Mouse (Mus musculus): ENCODE results near the gene Pla2g15.

The Pla2g15 gene

DNA sequence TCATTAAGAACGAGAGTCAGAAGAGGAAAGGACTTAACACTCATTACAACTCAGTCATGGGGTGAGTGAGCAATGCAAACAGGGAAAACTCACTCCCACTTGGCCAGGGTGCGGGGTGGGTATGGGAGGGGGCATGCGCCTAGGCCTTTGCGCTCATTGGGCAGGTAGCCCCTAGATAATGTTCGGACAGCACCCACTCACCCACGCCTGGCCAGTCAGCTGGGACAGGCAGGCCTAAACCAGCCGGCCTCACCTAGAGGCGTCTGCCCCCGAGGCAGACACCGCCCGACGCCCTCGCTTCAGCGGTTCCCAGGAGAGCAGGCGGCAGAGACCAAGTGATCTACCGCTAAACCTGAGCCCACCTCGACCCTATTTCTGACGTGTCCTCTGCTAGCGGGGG lies 14.5 kb upstream of the Pla2g15 start:
- DNase-seq (ENCODE audit: low spot score) = peak; percentile 21

DNA sequence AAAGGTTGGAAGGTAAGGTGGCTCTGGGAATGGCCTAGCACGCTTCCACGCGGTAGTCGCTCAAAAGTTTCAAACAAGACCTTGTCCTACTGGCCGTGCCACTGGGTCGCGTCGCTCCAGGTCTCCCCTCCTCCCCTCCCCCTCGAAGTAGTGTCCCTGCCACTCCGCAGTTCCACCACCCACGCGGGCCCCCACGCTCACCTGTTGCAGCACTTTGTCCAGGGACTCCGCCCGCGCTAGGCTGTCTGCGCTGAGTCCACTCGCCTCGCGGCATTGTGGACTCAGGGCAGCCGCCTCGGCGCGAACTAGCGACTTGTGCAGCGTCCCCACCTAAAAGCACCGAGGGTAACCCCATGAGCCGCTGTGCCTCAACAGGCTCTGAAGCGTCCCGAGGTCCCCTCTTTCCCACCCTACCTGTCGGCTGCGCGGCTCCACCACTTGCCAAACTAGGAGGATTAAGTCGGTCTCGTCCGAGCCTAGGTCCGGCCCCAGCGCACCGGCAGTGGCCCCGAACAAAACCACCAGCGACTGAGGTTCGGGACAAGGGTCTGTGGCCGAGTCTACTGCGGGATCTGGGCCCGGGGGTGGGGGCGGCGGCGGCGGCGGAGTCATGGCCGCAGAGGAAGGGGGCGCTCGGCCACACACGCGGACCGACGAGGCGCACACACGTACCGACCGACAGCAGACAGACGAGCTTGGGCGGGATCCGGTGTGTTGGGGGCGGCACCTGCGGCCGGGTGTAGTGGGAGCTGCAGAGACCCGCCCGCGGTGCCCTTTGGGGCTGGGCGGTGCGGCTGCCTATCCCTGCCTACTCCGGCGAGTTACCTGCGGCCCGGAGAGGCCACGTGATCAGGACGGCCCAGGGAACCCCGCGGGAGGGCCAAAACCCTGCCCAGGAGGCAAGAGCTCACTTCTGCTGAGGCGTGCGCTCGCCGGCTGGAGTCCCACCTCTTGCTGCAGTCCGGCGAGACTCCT lies 13.8 kb upstream of the Pla2g15 start, which contains the start of gene Esrp2:
Gene Esrp2 (minus strand): TSS at position 819 of the 975 bp plus-strand sequence.
- DNase-seq (ENCODE audit: low spot score) = peak; percentile 26

DNA sequence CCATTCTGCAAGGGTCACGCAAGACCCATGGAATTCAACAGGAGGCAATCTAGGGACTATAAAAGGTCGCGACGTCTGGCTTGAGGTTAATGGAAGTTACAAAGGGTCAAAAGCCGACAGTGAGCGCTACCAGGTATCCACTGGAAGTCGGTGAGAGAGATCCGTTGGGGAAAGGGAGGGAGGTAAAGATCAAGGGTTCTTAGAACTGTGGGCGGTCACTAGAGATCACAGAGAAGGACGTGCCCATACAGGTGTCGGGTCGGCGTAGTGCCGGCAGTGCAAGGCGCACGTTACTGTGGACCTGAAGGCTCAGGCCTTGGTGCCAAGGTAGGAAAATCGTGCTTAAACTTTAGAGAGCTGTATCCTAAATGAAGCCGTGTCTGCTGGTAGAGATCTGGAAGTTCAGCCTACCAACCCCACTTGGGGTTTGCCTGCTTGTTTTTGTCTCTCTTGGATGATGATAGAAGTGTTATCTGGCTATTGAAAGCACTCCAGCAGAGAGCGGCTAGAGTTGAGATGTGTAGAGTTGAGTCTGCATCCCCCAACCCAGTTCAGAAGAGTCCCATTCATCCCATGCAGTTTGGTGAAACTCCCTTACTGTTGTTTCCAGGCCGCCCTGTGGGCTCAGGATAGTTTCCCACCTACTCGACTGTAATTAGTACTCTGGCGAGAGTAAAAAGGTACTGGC lies 12.8 kb upstream of the Pla2g15 start:
- DNase-seq (ENCODE audit: low spot score) = peak; percentile 10

GRCm38 (mm10) chr8:106137906-106138477 lies 12.2 kb upstream of the Pla2g15 start:
- peak; percentile 51 for DNase-seq (ENCODE audit: low spot score)

DNA sequence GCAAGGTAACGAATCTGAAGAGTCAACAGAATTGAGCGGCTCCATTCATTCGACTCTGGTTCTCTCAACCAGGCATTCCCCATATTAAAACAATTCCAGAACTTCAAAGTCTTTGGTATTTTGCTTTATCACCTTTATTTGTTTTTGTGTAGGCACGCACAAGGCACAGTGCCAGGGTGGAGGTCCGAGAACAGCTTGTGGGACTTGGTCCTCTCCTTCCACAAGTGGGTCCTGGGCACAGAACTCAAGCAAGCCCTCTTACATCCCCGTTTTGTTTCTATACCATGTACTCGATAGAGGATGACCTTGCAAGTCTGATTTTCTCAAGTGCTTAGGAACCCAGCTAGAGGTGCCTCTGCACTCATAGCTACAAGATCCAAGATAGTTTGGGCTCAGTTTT lies 11.6 kb upstream of the Pla2g15 start:
- no peak for DNase-seq (ENCODE audit: low spot score)

DNA sequence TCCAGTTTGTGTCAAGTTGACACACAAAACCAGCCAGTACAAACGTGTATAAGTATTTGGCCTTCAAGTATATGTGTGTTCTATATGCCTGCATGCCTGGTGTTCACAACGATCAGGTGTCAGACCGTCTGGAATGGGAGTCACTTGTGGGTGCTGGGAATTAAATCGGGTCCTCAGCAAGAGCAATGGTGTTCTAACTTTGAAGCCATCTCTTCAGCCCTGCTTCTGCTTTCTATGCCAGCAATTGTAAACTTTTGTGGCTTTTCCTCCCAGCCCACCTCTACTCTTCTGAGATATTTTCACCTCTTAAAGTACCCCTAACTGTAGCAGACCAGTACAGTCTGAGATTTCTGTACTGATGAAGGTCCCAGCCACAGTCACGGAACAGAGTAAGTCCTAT lies 10.0 kb upstream of the Pla2g15 start:
- DNase-seq (ENCODE audit: low spot score) = no peak

GRCm38 (mm10) chr8:106140769-106141168 lies 9.4 kb upstream of the Pla2g15 start:
- peak; percentile 96 for DNase-seq (ENCODE audit: low spot score)

DNA sequence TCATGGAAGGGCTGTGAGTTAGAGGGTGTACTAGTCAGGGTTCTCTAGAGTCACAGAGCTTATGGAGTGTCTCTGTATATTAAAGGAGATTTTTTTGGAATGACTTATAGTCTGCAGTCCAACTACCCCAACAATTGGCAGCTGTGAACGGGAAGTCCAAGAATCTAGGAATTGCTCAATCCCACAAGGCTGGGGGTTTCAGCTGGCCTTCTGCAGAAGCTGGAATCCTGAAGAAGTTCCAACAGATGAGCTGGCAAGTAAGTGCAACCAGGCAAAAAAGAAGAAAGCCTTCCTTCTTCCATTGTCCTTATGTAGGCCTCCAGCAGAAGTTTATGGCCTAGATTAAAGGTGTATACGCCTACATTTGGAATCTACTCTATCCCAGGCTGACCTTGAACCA lies 4.9 kb upstream of the Pla2g15 start:
- DNase-seq (ENCODE audit: low spot score) = no peak

DNA sequence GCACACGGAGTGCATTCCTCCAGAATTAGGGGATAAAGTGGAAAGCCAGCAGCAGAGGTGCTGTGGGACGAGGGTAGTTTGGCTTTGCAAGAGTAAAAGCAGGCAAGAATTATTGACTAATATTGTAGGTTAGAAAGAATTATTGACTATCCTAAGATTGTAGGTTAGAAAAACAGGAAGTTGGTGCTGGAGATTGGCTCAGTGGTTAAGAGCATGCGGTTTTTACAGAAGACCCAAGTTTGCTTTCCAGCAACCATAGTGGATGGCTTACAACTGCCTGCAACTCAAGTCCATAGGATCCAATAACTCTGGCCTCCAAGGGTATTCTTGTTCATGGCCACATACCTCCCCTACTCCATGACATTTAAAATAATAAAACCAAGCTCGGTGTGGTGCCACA lies 4.2 kb upstream of the Pla2g15 start:
- no peak for DNase-seq (ENCODE audit: low spot score)

DNA sequence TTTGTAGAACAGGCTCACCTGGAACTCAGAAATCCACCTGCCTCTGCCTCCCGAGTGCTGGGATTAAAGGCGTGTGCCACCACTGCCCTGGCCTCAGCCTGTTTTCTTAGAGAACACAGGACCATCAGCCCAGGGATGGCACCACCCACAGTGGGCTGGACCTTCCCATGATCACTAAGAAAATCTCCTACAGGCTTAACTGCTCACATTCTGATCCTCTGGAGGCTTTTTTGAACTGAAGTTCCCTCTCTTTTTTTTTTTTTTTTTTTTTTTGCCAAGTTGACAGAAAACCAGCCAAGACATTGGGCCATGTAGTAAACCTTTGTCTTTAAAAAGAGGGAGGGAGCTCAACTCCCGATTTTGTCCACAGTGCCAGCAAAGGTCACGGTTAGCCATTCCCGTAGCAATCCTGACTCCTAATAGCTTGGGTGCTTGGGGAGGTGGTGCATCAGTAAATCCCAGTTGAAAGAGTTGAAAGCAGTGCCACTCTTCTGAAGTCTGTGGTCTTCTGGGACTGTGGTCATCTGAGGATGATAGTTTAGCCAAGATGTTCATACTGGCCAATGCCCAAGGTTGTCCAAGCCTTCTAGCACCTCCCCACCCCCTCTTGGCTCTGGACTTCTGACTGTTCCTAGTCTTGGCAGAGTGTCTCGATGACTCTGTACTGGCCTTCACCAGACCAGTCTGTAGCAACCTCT lies 2.2 kb upstream of the Pla2g15 start:
- DNase-seq (ENCODE audit: low spot score) = no peak

DNA sequence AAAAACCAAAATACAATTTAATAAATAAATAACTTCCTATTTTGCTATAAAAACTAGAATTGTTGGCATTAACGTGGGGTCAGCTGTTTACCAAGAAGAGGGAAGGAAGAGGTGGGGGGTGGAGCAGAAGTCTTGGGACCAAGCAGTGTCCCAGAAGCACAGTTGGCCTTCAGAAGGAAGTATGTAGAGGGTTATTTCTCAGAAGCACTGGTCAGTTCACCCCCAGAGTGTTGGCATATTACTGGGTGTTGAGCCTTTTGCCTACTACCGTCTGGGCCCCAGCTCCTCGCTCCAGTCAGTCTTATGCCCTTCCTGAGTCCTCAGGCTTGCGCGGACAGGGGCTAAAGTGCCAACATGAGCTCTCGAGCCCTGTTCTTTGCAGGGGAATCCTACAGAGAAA lies 1.2 kb upstream of the Pla2g15 start:
- no peak for DNase-seq (ENCODE audit: low spot score)

DNA sequence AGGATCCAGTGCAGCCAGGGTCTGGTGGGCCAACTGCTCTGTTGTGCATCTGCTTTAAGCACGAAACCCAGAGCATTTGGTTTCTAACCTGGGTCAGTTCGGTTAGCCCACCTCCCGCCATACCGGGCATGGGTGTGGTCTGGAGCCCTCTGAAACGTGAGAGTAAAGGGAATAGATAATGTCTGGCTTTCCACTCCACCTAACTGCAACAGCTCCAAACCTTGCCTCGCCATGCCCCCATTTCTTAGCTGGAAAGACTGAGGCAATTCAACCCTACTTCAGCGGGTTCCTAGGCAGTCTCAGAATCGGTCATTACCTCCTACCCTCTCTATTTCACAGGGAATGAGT lies 428 bp downstream of the Pla2g15 start:
- peak; percentile 10 for DNase-seq (ENCODE audit: low spot score)

DNA sequence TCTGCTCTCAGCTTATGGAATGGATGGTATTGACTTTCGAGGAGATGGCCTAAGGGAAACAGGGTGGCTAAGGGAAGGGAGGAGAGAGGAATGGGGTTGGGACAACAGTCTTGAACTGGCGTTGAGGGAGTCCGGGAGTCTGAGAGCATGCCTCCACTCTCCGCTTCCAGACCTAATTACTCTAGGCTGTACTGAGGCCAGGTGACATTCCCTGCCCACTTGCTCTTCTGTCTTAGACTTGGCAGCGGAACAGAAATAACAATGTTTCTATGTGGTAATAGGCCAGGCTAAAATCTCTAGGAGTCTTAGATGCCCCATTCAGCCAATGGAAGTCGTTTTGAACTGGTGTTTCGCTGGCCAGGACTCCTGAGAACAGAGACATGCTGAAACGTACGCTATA lies 842 bp downstream of the Pla2g15 start:
- DNase-seq (ENCODE audit: low spot score) = no peak

- no peak for DNase-seq (ENCODE audit: low spot score)
These were observed 2.7 kb downstream of the Pla2g15 start for GRCm38 (mm10) chr8:106152876-106153275.

DNA sequence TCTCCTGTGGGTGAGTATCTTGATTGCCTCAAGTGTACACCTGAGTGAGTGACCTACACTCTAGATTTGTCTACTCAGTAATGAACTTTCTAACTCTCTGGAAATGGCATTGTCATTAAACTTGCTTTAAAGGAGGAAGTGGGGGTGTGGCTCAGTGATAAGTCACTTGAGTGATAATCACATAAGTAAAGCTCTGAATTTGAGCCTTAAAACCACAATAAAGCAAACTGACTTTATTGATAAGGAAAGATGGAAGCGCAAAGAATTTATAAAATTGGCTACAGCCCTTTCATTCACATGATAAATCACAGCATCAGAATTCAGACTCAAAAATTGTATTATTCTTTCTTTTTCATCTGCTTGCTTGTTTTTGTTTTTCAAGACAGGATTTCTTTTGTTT lies 7.2 kb downstream of the Pla2g15 start:
- no peak for DNase-seq (ENCODE audit: low spot score)

GRCm38 (mm10) chr8:106158381-106158780 lies 8.2 kb downstream of the Pla2g15 start:
- DNase-seq (ENCODE audit: low spot score) = no peak

DNA sequence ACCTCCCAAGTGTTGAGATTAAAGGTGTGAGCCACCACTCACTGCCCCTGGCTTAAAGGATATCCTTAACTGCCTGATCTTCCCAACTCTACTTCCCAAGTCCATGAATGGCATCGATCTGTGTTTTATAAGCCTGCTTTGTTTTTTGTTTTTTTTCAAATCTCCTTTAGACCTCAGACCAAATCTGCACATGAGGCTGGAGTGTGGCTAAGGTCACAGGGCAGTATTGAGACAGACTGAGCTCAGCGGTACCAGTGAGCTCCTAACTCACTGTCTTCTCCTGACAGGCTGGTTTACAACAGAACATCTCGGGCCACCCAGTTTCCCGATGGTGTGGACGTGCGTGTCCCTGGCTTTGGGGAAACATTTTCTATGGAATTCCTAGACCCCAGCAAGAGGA lies 9.7 kb downstream of the Pla2g15 start:
- DNase-seq (ENCODE audit: low spot score) = no peak

DNA sequence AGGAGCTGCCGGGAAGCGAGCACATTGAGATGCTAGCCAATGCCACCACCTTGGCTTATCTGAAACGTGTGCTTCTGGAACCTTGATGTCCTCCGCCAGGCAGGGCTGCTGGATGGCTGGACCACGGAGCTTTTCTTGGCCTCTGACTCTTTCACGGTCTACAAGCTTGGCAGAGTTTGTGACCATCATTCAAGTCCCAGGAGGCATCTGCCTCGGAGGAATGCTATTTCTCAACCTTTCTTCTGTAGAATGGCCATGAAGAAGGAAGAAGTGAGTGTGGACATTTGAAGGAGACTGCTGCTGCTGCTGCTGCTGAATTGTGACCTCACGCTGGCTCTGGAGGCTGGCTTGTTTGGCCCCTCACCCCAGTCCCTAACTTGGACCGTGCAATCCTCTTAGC lies 13.1 kb downstream of the Pla2g15 start:
- no peak for DNase-seq (ENCODE audit: low spot score)

GRCm38 (mm10) chr8:106165460-106165859 lies 15.3 kb downstream of the Pla2g15 start:
- DNase-seq (ENCODE audit: low spot score) = peak; percentile 85

GRCm38 (mm10) chr8:106168356-106169016 lies 18.3 kb downstream of the Pla2g15 start, which contains the start of gene Slc7a6:
TSS of gene Slc7a6 (plus strand) at chr8:106168857.
- DNase-seq (ENCODE audit: low spot score) = peak; percentile 83
